12 mouse cellular contexts compared by ENCODE assay signal in genomic region chr17:75097367-75097766, GRCm38 (mm10).
"Had no signal": no experiment of that assay in that cellular context is flagged by ENCODE, and none has a peak within 500 bp of the region (broad histone marks: within the 10 kb centered on the region; RNA-seq: fewer than 3 reads in every experiment).

No protein-coding gene starts in this region.

- ATAC-seq: liver, postnatal 0 days had no signal

- H3K9ac ChIP-seq: kidney, embryonic 15.5 days; limb, embryonic 12.5 days; liver, embryonic 13.5 days; liver, postnatal 0 days; neural tube, embryonic 12.5 days had no signal

- H3K36me3 ChIP-seq: kidney, embryonic 15.5 days; limb, embryonic 12.5 days; liver, embryonic 13.5 days; neural tube, embryonic 12.5 days had no signal

- H3K27me3 ChIP-seq: kidney, embryonic 15.5 days; limb, embryonic 12.5 days; liver, embryonic 13.5 days had no signal

- H3K27ac ChIP-seq: limb, embryonic 12.5 days; liver, embryonic 13.5 days; neural tube, embryonic 12.5 days; stomach, postnatal 0 days had no signal

- DNase-seq: kidney, adult 2 months; kidney, postnatal 36 days; layer of hippocampus, adult 9-11 months; layer of hippocampus, postnatal 36 days; liver; liver, embryonic 13.5 days; liver, postnatal 0 days; thymus, postnatal 4 days had no signal

- H3K4me2 ChIP-seq: kidney, embryonic 15.5 days; limb, embryonic 12.5 days; liver, embryonic 13.5 days; neural tube, embryonic 12.5 days had no signal

- H3K4me3 ChIP-seq: kidney, embryonic 15.5 days; limb, embryonic 12.5 days; liver, embryonic 13.5 days; neural tube, embryonic 12.5 days had no signal

- H3K9me3 ChIP-seq: kidney, embryonic 15.5 days; limb, embryonic 12.5 days; liver, embryonic 13.5 days; neural tube, embryonic 12.5 days had no signal

- H3K4me1 ChIP-seq: liver, embryonic 13.5 days; neural tube, embryonic 12.5 days had no signal
